Mouse (Mus musculus) kidney, adult 2 months (tissue): ENCODE measurements at regions not wholly inside any gene's neighbourhood (a gene's known extent, or its start where the extent isn't known, plus 50 kb on each side); places are given as distances from the start of the nearest gene placed in this dataset.

Source experiments
- CTCF ChIP-seq: fragments of 200-500 bp; conservative IDR thresholded peaks from 2 replicates; pipeline ENCODE4 v1.5.1; 2011; ENCODE audit warnings: low read depth, mild to moderate bottlenecking, control low read depth, low read length, moderate library complexity, mixed read lengths; ENCODE audit not compliant: insufficient read depth, insufficient read length
- POLR2A ChIP-seq: fragments of 200-500 bp; IDR thresholded peaks from one replicate; pipeline ENCODE4 v1.6.1; 2011; ENCODE audit warnings: low read depth, low read length, control low read depth

GRCm38 (mm10) chr4:131196147-131196546 lies 252.0 kb downstream of the Matn1 start:
- TF ChIP-seq CTCF (no peak), POLR2A (no peak)
